Mouse (Mus musculus) cerebellum, adult 2 months (tissue): ENCODE measurements around the gene Ttc9b.
A peak's percentile ranks its signal among the peaks of the same experiment; 100 is the strongest.

ENCODE experiments used
- CTCF ChIP-seq: fragments of 200-500 bp; IDR thresholded peaks from 2 replicates; pipeline ENCODE4 v1.5.1; 2011; ENCODE audit warnings: low read depth, mild to moderate bottlenecking, control low read depth, low read length, moderate library complexity, borderline replicate concordance; ENCODE audit not compliant: insufficient read depth
- POLR2A ChIP-seq: fragments of 200-500 bp; IDR thresholded peaks from 2 replicates; pipeline ENCODE4 v1.6.1; 2011; ENCODE audit warnings: low read length, control low read depth, borderline replicate concordance; ENCODE audit not compliant: insufficient read depth

GRCm38 (mm10) chr7:27674522-27675221, 21.0 kb downstream of the Ttc9b start, which contains the start of gene Map3k10:
- TF ChIP-seq CTCF = no peak
- peak; percentile 49; the same call in 1 of the 2 replicates for TF ChIP-seq POLR2A
